Mouse (Mus musculus) embryonic facial prominence, embryonic 12.5 days (tissue): Measurements from ENCODE around the gene Cep83. TPM values are rescaled to one million over a fixed set of nuclear protein-coding genes. Genes with fewer than 3 reads are reported as not detected.
"Not testable (repeated sequence)": the region's sequence is repeated elsewhere in the genome, so short reads cannot be mapped to it uniquely, and the experiment has no call there.

Experiments used
- ATAC-seq: fragments of 200-750 bp; cut with Nextera tagmentation; 2 replicates; pipeline ENCODE4 v1.8.0; 2017; ENCODE audit not compliant: insufficient number of reproducible peaks, insufficient read depth, low FRiP score, low TSS enrichment
- H3K27ac ChIP-seq: fragments of 300-500 bp; sonication (generic); 2 replicates; pipeline ENCODE4 v1.5.1; 2016; ENCODE audit warnings: mild to moderate bottlenecking
- H3K27me3 ChIP-seq: fragments of 300-500 bp; sonication (generic); 2 replicates; pipeline ENCODE4 v1.6.1; 2016; ENCODE audit warnings: mild to moderate bottlenecking, moderate library complexity
- H3K36me3 ChIP-seq: fragments of 300-500 bp; sonication (generic); 2 replicates; pipeline ENCODE4 v1.6.1; 2016; ENCODE audit warnings: mild to moderate bottlenecking
- H3K4me1 ChIP-seq: fragments of 300-500 bp; sonication (generic); 2 replicates; pipeline ENCODE4 v1.6.1; 2016
- H3K4me2 ChIP-seq: fragments of 300-500 bp; sonication (generic); replicated peaks from 2 replicates; pipeline ENCODE4 v1.6.1; 2016; ENCODE audit warnings: mild to moderate bottlenecking, moderate library complexity
- H3K4me3 ChIP-seq: fragments of 300-500 bp; sonication (generic); 2 replicates; pipeline ENCODE4 v1.5.1; 2016; ENCODE audit warnings: mild to moderate bottlenecking
- H3K9ac ChIP-seq: fragments of 300-500 bp; sonication (generic); 2 replicates; pipeline ENCODE4 v1.6.1; 2016; ENCODE audit warnings: mild to moderate bottlenecking, moderate library complexity
- H3K9me3 ChIP-seq: fragments of 300-500 bp; sonication (generic); 2 replicates; pipeline ENCODE4 v1.6.1; 2016; ENCODE audit warnings: mild to moderate bottlenecking, moderate library complexity
- WGBS: fragments of 180-500 bp; shearing (Covaris S2); methylation state at CpG from one replicate; pipeline ENCODE4 v1.1.7; 2016; 5-methylcytosine and 5-hydroxymethylcytosine counted together
- polyA plus RNA-seq: library from polyadenylated mRNA; unstranded; fragments of >200 nt; fragmentation: Nextera tagmentation; extraction: Ambion mirVana; gene quantifications from 2 replicates; pipeline ENCODE4 v1.2.1, GENCODE M21; 2016

The Cep83 gene
- polyA plus RNA-seq, 1 experiment from 2014 or later, result 27.7 TPM

DNA sequence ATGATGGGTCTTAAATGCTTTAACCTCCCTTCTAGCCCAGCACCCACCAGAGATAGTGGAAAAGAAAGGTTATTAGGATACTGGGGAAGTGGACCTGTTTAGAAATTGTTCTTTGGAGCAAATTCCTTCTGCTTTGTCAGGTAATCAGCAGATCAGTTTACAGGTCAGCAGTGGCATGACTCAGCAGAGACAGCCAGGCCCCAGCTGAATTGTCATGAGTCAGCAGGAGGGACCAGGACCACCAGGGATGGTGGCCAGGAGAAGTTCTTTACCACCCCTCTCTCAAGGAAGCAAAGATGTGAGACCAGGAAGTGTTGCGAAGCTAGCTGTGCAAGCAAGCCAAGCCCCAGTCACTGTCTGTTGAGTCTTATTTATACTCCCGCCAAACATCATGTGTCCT is 18.2 kb downstream of the Cep83 start:
- Histone ChIP-seq H3K27me3 (no peaks in the 10 kb centered on the region), H3K4me2 (no peak overlapping the region), H3K4me3 (no peak overlapping the region), H3K9me3 (no peaks in the 10 kb centered on the region), H3K9ac (no peak overlapping the region), H3K27ac (no peak overlapping the region), H3K4me1 (peaks cover 5% of the 10 kb centered on the region), H3K36me3 (no peaks in the 10 kb centered on the region)
- no peak for ATAC-seq
- WGBS, result 98% methylated on average over 2 of the region's 2 CpGs

DNA sequence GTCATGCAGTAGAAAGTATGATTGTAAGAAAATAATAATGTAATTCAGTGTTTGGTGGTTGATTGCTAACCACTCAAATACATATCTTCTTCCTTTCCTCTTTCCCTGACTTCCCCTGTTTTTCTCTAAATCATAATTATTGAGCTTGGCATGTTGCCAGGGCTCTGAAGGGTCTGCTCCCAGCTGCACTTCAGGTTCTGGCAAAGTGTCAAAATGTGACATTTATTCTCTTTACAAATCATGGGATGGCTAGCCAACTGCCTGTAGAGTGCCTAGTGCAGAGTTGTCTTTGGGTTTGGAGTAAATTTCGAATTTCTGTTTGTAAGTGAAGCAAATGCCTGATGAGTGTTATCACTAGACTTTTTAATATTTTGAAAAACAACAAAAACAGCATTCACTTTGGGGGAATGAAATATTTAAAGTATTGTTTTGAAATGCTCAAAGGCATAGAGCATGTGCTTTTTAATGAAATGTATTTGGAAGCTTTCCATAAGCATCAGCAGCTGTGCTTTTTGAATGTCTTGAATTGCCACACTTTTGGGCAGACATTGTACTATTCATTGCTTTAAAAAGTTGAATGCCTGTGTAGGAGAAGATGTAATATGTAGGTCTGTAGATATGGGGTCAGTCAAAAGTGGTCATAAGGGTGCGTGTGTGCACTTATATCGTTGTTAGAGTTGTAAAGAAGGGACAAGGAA is 21.3 kb downstream of the Cep83 start:
- H3K4me3 ChIP-seq, result no peak overlapping the region
- no peak for ATAC-seq
- no peak overlapping the region for H3K9ac ChIP-seq
- no peaks in the 10 kb centered on the region for H3K36me3 ChIP-seq
- peaks cover 5% of the 10 kb centered on the region for H3K4me1 ChIP-seq
- no peak overlapping the region for H3K27ac ChIP-seq
- H3K9me3 ChIP-seq, result no peaks in the 10 kb centered on the region
- no peaks in the 10 kb centered on the region for H3K27me3 ChIP-seq
- 91% methylated on average over 3 of the region's 3 CpGs for WGBS
- H3K4me2 ChIP-seq, result no peak overlapping the region

- no peak overlapping the region for H3K9ac ChIP-seq
- no peak for ATAC-seq
- H3K4me1 ChIP-seq, result peaks cover 5% of the 10 kb centered on the region
- no peaks in the 10 kb centered on the region for H3K27me3 ChIP-seq
- H3K4me3 ChIP-seq, result no peak overlapping the region
- no peaks in the 10 kb centered on the region for H3K9me3 ChIP-seq
- no peak overlapping the region for H3K4me2 ChIP-seq
- 96% methylated on average over 2 of the region's 2 CpGs for WGBS
- no peaks in the 10 kb centered on the region for H3K36me3 ChIP-seq
- no peak overlapping the region for H3K27ac ChIP-seq
Observed at GRCm38 (mm10) chr10:94710320-94710695, 21.9 kb downstream of the Cep83 start.

GRCm38 (mm10) chr10:94720300-94720699 is 31.8 kb downstream of the Cep83 start:
- Histone ChIP-seq H3K9me3 (no peaks in the 10 kb centered on the region), H3K27me3 (no peaks in the 10 kb centered on the region), H3K27ac (no peak overlapping the region), H3K36me3 (no peaks in the 10 kb centered on the region), H3K4me3 (no peak overlapping the region), H3K4me2 (no peak overlapping the region), H3K9ac (no peak overlapping the region), H3K4me1 (no peaks in the 10 kb centered on the region)
- ATAC-seq, result no peak
- 87% methylated on average over 6 of the region's 6 CpGs for WGBS

DNA sequence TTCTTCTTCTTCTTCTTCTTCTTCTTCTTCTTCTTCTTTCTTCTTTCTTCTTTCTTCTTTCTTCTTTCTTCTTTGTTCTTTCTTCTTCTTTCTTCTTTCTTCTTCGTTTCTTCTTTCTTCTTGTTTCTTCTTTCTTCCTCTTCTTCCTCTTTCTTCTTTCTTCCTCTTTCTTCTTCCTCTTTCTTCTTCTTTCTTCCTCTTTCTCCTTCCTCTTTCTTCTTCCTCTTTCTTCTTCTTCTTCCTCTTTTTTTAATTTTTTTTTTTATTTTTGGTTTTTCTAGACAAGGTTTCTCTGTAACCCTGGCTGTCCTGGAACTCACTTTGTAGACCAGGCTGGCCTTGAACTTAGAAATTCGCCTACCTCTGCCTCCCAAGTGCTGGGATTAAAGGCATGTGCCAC is 39.6 kb downstream of the Cep83 start:
- H3K27ac ChIP-seq, H3K27me3 ChIP-seq, H3K9ac ChIP-seq, H3K4me2 ChIP-seq, ATAC-seq, H3K4me1 ChIP-seq, H3K36me3 ChIP-seq, H3K9me3 ChIP-seq, H3K4me3 ChIP-seq: not testable (repeated sequence)
- WGBS, result 86% methylated on average over 2 of the region's 2 CpGs

GRCm38 (mm10) chr10:94730445-94730844 is 42.0 kb downstream of the Cep83 start:
- no peak overlapping the region for H3K27ac ChIP-seq
- H3K4me2 ChIP-seq, result no peak overlapping the region
- 0 out of 2 replicates have a peak, but pooled peaks cover 2% of the 10 kb centered on the region for H3K36me3 ChIP-seq
- 97% methylated on average over 3 of the region's 3 CpGs for WGBS
- H3K27me3 ChIP-seq, result no peaks in the 10 kb centered on the region
- no peaks in the 10 kb centered on the region for H3K4me1 ChIP-seq
- ATAC-seq, result no peak
- no peak overlapping the region for H3K4me3 ChIP-seq
- no peak overlapping the region for H3K9ac ChIP-seq
- H3K9me3 ChIP-seq, result no peaks in the 10 kb centered on the region

GRCm38 (mm10) chr10:94734829-94735228 is 46.4 kb downstream of the Cep83 start:
- WGBS, result 93% methylated on average over 3 of the region's 3 CpGs
- H3K4me2 ChIP-seq, result no peak overlapping the region
- no peak overlapping the region for H3K27ac ChIP-seq
- H3K9me3 ChIP-seq, result no peaks in the 10 kb centered on the region
- no peak overlapping the region for H3K9ac ChIP-seq
- H3K36me3 ChIP-seq, result no peaks in the 10 kb centered on the region
- no peaks in the 10 kb centered on the region for H3K27me3 ChIP-seq
- H3K4me1 ChIP-seq, result no peaks in the 10 kb centered on the region
- no peak for ATAC-seq
- no peak overlapping the region for H3K4me3 ChIP-seq

DNA sequence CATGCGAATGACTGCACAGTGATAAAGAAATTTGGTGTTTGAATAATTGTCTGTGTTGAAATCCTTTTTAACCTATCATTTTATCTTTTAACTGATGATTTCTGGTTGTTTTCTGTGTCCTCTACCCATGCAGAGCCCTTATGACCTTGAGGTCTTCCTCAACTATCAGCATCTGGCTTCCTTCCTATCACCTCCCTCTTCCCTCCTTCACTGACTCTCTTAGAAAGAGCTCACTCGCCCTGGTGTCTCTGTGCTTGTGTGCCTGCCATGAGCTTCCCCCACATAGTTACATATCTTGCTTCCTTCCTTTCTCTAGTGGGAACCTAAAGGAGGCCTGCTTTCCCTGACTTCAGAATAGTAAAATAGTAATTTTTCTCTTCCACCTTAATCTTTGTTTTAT is 51.8 kb downstream of the Cep83 start:
- no peak for ATAC-seq
- WGBS, result 74% methylated on average over 2 of the region's 2 CpGs
- H3K9me3 ChIP-seq, result no peaks in the 10 kb centered on the region
- no peak overlapping the region for H3K4me3 ChIP-seq
- no peaks in the 10 kb centered on the region for H3K36me3 ChIP-seq
- no peak overlapping the region for H3K4me2 ChIP-seq
- H3K27me3 ChIP-seq, result no peaks in the 10 kb centered on the region
- H3K9ac ChIP-seq, result no peak overlapping the region
- H3K4me1 ChIP-seq, result no peaks in the 10 kb centered on the region
- H3K27ac ChIP-seq, result no peak overlapping the region

DNA sequence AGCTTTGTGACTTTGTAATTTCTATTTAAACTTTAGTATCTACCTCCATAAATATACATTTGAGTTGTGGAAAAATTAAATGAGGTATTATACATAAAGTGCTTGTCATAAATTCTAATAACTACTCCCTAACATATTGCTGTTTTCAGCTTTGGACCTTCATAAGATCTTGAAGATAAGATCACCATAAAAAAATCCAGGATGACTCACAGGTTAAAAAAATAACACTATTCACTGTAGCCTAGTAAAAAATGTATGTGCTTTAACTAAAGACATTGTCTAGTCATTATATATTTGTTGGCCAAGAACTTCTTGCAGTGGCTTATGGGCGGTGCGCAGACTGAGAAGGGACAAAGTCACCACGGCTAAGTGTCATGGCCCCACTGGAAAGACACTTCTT is 53.0 kb downstream of the Cep83 start:
- Histone ChIP-seq H3K27ac (no peak overlapping the region), H3K36me3 (no peaks in the 10 kb centered on the region), H3K4me3 (no peak overlapping the region), H3K4me1 (no peaks in the 10 kb centered on the region), H3K9me3 (no peaks in the 10 kb centered on the region), H3K27me3 (no peaks in the 10 kb centered on the region), H3K4me2 (no peak overlapping the region), H3K9ac (no peak overlapping the region)
- 92% methylated on average over 3 of the region's 3 CpGs for WGBS
- ATAC-seq, result no peak

DNA sequence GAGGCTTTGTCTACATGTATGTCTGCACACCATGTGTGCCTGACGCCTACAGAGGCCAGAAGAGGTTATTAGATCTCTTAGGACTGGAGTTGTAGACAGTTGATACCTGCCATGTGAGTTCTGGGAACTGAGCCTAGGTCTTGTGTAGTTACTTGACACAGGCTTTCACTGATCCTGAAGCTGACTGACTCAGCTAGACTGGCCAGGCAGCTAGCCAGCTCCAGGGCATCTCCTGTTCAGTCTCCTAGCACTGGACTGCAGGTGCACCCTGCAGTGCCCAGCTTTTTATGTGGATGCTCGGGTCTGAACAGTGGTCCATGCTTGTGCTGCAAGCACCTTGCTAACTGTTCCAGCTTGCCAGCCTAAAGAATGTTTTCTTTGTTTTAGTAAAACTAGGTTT is 58.6 kb downstream of the Cep83 start:
- WGBS, result 79% methylated on average over 2 of the region's 2 CpGs
- no peak for ATAC-seq
- no peaks in the 10 kb centered on the region for H3K9me3 ChIP-seq
- no peak overlapping the region for H3K4me3 ChIP-seq
- no peak overlapping the region for H3K4me2 ChIP-seq
- no peaks in the 10 kb centered on the region for H3K27me3 ChIP-seq
- H3K36me3 ChIP-seq, result peaks cover 4% of the 10 kb centered on the region; the same call in 1 of the 2 replicates
- H3K9ac ChIP-seq, result no peak overlapping the region
- H3K27ac ChIP-seq, result no peak overlapping the region
- no peaks in the 10 kb centered on the region for H3K4me1 ChIP-seq

DNA sequence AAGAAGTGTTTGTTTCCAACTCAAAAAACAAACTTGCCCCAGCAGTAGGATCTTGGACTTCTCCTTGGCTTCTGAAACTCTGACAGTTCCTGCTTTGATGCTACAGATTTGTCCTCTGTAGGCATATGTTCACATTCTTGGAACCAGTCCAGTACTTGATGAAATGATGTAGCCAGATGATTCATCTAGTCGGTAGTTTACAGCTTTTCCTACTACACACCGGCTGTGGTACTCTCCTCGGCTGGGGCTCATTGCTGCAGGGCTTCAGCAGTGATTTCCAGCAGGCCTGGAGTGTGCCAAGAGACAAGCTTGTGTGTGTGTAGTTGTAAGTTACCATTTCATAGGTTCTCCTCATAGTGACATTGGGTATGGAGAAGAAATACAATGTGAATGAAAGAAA is 83.0 kb downstream of the Cep83 start:
- 53% methylated on average over 3 of the region's 3 CpGs for WGBS
- H3K36me3 ChIP-seq, result no peaks in the 10 kb centered on the region
- ATAC-seq, result no peak
- no peak overlapping the region for H3K4me3 ChIP-seq
- 0 out of 2 replicates have a peak, but pooled peaks cover 2% of the 10 kb centered on the region for H3K4me1 ChIP-seq
- H3K9me3 ChIP-seq, result no peaks in the 10 kb centered on the region
- no peak overlapping the region for H3K4me2 ChIP-seq
- no peaks in the 10 kb centered on the region for H3K27me3 ChIP-seq
- no peak overlapping the region for H3K9ac ChIP-seq
- H3K27ac ChIP-seq, result no peak overlapping the region

GRCm38 (mm10) chr10:94777576-94777975 is 89.1 kb downstream of the Cep83 start:
- H3K27ac ChIP-seq, result no peak overlapping the region
- H3K4me1 ChIP-seq, result no peaks in the 10 kb centered on the region
- H3K9me3 ChIP-seq, result no peaks in the 10 kb centered on the region
- H3K36me3 ChIP-seq, result peaks cover 5% of the 10 kb centered on the region; the same call in 1 of the 2 replicates
- no peak overlapping the region for H3K4me2 ChIP-seq
- no peak for ATAC-seq
- H3K9ac ChIP-seq, result no peak overlapping the region
- WGBS, result 96% methylated on average over 3 of the region's 3 CpGs
- H3K4me3 ChIP-seq, result no peak overlapping the region
- no peaks in the 10 kb centered on the region for H3K27me3 ChIP-seq
